In the genomic region with DNA sequence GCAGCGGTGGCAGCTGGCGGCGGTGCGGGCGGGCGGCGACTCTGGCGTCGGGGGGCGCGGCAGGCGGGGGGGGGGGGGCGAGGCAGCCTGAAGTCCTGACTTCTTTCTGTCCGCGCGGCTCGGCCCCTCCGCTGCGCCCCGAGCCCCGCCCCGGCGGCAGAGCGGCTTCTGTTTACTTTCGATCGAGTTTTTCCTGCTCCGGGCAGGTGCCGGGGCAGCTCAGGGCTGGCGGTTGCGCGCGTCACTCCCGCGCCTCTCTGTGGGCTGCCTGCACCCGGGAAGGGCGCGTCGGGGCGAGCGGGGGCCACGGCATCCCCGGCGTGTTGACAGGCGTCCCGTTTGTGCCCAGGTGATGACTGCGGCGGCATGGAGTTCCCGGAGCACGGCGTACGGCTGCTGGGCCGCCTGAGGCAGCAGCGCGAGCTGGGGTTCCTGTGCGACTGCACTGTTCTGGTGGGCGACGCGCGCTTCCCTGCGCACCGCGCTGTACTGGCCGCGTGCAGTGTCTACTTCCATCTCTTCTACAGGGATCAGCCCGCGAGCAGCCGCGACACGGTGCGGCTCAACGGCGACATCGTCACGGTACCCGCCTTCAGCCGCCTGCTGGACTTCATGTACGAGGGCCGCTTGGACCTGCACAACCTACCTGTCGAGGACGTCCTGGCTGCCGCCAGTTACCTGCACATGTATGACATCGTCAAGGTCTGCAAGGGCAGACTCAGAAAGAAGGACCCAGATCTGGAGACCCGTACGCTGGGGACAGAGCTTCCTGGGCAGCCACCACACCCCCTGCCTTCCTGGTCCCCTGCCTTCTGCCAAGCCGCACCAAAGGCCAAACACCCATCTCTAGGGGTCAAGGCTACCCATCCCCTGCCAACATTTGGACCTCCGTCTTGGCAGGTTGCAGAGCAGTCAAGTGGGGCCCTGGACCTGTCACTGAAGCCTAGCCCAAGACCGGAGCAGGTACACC, we compare ENCODE assay signal across 7 mouse cellular contexts. TPM values are rescaled to one million over a fixed set of nuclear protein-coding genes. Genes with fewer than 3 reads are reported as not detected.
DNase-seq lines count a peak whose midpoint lies in the region; ATAC-seq and TF ChIP-seq lines count a peak whose summit lies in the region.

No protein-coding gene starts in this region.

- H3K27ac ChIP-seq in ES-Bruce4 (ENCODE audit: insufficient read depth, low read length) = no peak overlapping the region
- H3K27ac ChIP-seq in forebrain, embryonic 14.5 days (ENCODE audit: low read depth, low read length) = no peak overlapping the region
- H3K27ac ChIP-seq in kidney, postnatal 0 days = peak overlapping the region; percentile 84

- DNase-seq in CD4-positive helper T cell, adult 2 months (ENCODE audit: low read depth, low spot score) = peak; percentile 73
- peak; percentile 49 for DNase-seq in forebrain, embryonic 14.5 days (ENCODE audit: low spot score)
- DNase-seq in kidney, postnatal 0 days (ENCODE audit: low spot score) = peak; percentile 56
- peak; percentile 81 for DNase-seq in lung, postnatal 36 days
- DNase-seq in thymus, postnatal 0 days (ENCODE audit: low spot score) = peak; percentile 52
- DNase-seq in left cerebral cortex, adult 18-20 months (ENCODE audit: low spot score in 2 of 2) = no peak

- no peaks in the 10 kb centered on the region for H3K36me3 ChIP-seq in ES-Bruce4 (ENCODE audit: control insufficient read depth, insufficient read depth, low read length, poor library complexity, severe bottlenecking)
- no peaks in the 10 kb centered on the region for H3K36me3 ChIP-seq in forebrain, embryonic 14.5 days (ENCODE audit: control insufficient read depth, insufficient read depth, low read length)
- 0 out of 2 replicates have a peak, but pooled peaks cover 6% of the 10 kb centered on the region for H3K36me3 ChIP-seq in kidney, postnatal 0 days (ENCODE audit: insufficient read depth, low read length)

- peak; percentile 27 for ATAC-seq in forebrain, embryonic 14.5 days
- peak; percentile 17 for ATAC-seq in kidney, postnatal 0 days (replicated peaks; ENCODE audit: low FRiP score, low read depth)

- H3K9me3 ChIP-seq in ES-Bruce4 (replicated peaks; ENCODE audit: control insufficient read depth, insufficient read depth, low read length, poor library complexity, severe bottlenecking) = no peaks in the 10 kb centered on the region
- no peaks in the 10 kb centered on the region for H3K9me3 ChIP-seq in forebrain, embryonic 14.5 days (replicated peaks; ENCODE audit: control insufficient read depth, low read length)
- H3K9me3 ChIP-seq in kidney, postnatal 0 days (replicated peaks; ENCODE audit: low read length) = no peaks in the 10 kb centered on the region

- H3K4me1 ChIP-seq in ES-Bruce4 (ENCODE audit: control insufficient read depth, insufficient read depth, low read length) = no peaks in the 10 kb centered on the region
- peaks cover 20% of the 10 kb centered on the region for H3K4me1 ChIP-seq in forebrain, embryonic 14.5 days (ENCODE audit: control insufficient read depth, insufficient read depth, low read length)
- H3K4me1 ChIP-seq in kidney, postnatal 0 days (replicated peaks; ENCODE audit: insufficient read depth, low read length) = peaks cover 17% of the 10 kb centered on the region; the same call in 1 of the 2 replicates

- peak overlapping the region; percentile 68 for H3K9ac ChIP-seq in ES-Bruce4 (ENCODE audit: low read depth, poor library complexity, severe bottlenecking)
- peak overlapping the region; percentile 59 for H3K9ac ChIP-seq in forebrain, embryonic 14.5 days (ENCODE audit: low read length)
- peak overlapping the region; percentile 77 for H3K9ac ChIP-seq in kidney, postnatal 0 days (ENCODE audit: low read depth, low read length)

- H3K4me2 ChIP-seq in forebrain, embryonic 14.5 days (ENCODE audit: low read length) = peak overlapping the region; percentile 92
- peak overlapping the region; percentile 99 for H3K4me2 ChIP-seq in kidney, postnatal 0 days (ENCODE audit: low read length)

- no peak for TF ChIP-seq POLR2A in ES-Bruce4 (IDR thresholded peaks at IDR 0.05; ENCODE audit: insufficient read depth, low read length)

- no peak for TF ChIP-seq CTCF in ES-Bruce4 (IDR thresholded peaks at IDR 0.05; ENCODE audit: low read depth, low read length)
- no peak for TF ChIP-seq CTCF in kidney, postnatal 0 days (IDR thresholded peaks at IDR 0.05; ENCODE audit: low read depth)

- H3K4me3 ChIP-seq in ES-Bruce4 (ENCODE audit: low read depth, low read length) = peak overlapping the region; percentile 68
- peak overlapping the region; percentile 55 for H3K4me3 ChIP-seq in forebrain, embryonic 14.5 days (ENCODE audit: low read depth, low read length)
- peak overlapping the region; percentile 72 for H3K4me3 ChIP-seq in kidney, postnatal 0 days (replicated peaks; ENCODE audit: low read depth, low read length)

- WGBS in forebrain, embryonic 14.5 days = 4% methylated on average over 74 of the region's 87 CpGs
- WGBS in kidney, postnatal 0 days = 5% methylated on average over 78 of the region's 87 CpGs

- H3K27me3 ChIP-seq in ES-Bruce4 (ENCODE audit: control insufficient read depth, insufficient read depth, low read length, poor library complexity, severe bottlenecking) = peaks cover 2% of the 10 kb centered on the region
- H3K27me3 ChIP-seq in forebrain, embryonic 14.5 days (replicated peaks; ENCODE audit: control insufficient read depth, insufficient read depth, low read length) = peaks cover 28% of the 10 kb centered on the region
- 0 out of 2 replicates have a peak, but pooled peaks cover 9% of the 10 kb centered on the region for H3K27me3 ChIP-seq in kidney, postnatal 0 days (ENCODE audit: insufficient read depth, low read length)

- TF ChIP-seq EP300 in ES-Bruce4 (IDR thresholded peaks at IDR 0.05; ENCODE audit: insufficient read depth, low read depth, low read length) = no peak

RNA-seq across cellular contexts. Expression of gene Zbtb42, which starts 0.7 kb away (rescaled TPM):
- 2.2 and 5.0 TPM in 2 replicates for polyA plus RNA-seq in ES-Bruce4 (2011; ENCODE audit: insufficient read depth, insufficient read length, low read depth, missing spikeins)
- 1.0 and 1.8 TPM in 2 replicates for polyA plus RNA-seq in forebrain, embryonic 14.5 days (2014; fragmentation: Nextera tagmentation; extraction: Ambion mirVana)
- 5.9 and 6.7 TPM in 2 replicates for polyA plus RNA-seq in kidney, postnatal 0 days (2015; fragmentation: Nextera tagmentation; extraction: Ambion mirVana)
- polyA plus RNA-seq in thymus, postnatal 0 days (2015; fragmentation: Nextera tagmentation; extraction: Ambion mirVana) = 2.6 and 2.8 TPM in 2 replicates
- 1 to 10 TPM; 1.1 to 1.5 TPM for total RNA-seq in left cerebral cortex, adult 18-20 months (2021)

RNA-seq across cellular contexts. Expression of gene Akt1, which starts 4.6 kb away (rescaled TPM):
- polyA plus RNA-seq in ES-Bruce4 (2011; ENCODE audit: insufficient read depth, insufficient read length, low read depth, missing spikeins) = 70.4 and 78.0 TPM in 2 replicates
- 61.7 and 65.4 TPM in 2 replicates for polyA plus RNA-seq in forebrain, embryonic 14.5 days (2014; fragmentation: Nextera tagmentation; extraction: Ambion mirVana)
- 72.5 and 114 TPM in 2 replicates for polyA plus RNA-seq in kidney, postnatal 0 days (2015; fragmentation: Nextera tagmentation; extraction: Ambion mirVana)
- polyA plus RNA-seq in thymus, postnatal 0 days (2015; fragmentation: Nextera tagmentation; extraction: Ambion mirVana) = 60.8 and 80.4 TPM in 2 replicates
- total RNA-seq in left cerebral cortex, adult 18-20 months (2021) = 100 to 1,000 TPM; 161 to 169 TPM

RNA-seq across cellular contexts. Expression of gene Siva1, which starts 34.8 kb away (rescaled TPM):
- polyA plus RNA-seq in ES-Bruce4 (2011; ENCODE audit: insufficient read depth, insufficient read length, low read depth, missing spikeins) = 103 and 104 TPM in 2 replicates
- 94.1 and 155 TPM in 2 replicates for polyA plus RNA-seq in forebrain, embryonic 14.5 days (2014; fragmentation: Nextera tagmentation; extraction: Ambion mirVana)
- polyA plus RNA-seq in kidney, postnatal 0 days (2015; fragmentation: Nextera tagmentation; extraction: Ambion mirVana) = 202 and 209 TPM in 2 replicates
- polyA plus RNA-seq in thymus, postnatal 0 days (2015; fragmentation: Nextera tagmentation; extraction: Ambion mirVana) = 174 and 203 TPM in 2 replicates
- 10 to 100 TPM; 21.6 to 22.0 TPM for total RNA-seq in left cerebral cortex, adult 18-20 months (2021)

RNA-seq across cellular contexts. Expression of gene Cep170b, which starts 40.9 kb away (rescaled TPM):
- 102 and 104 TPM in 2 replicates for polyA plus RNA-seq in ES-Bruce4 (2011; ENCODE audit: insufficient read depth, insufficient read length, low read depth, missing spikeins)
- polyA plus RNA-seq in forebrain, embryonic 14.5 days (2014; fragmentation: Nextera tagmentation; extraction: Ambion mirVana) = 10.3 and 15.7 TPM in 2 replicates
- polyA plus RNA-seq in kidney, postnatal 0 days (2015; fragmentation: Nextera tagmentation; extraction: Ambion mirVana) = 13.6 and 13.9 TPM in 2 replicates
- 4.3 and 4.9 TPM in 2 replicates for polyA plus RNA-seq in thymus, postnatal 0 days (2015; fragmentation: Nextera tagmentation; extraction: Ambion mirVana)
- total RNA-seq in left cerebral cortex, adult 18-20 months (2021) = 100 to 1,000 TPM; 267 to 284 TPM

RNA-seq across cellular contexts. Expression of gene Adssl1, which starts 59.5 kb away (rescaled TPM):
- 6.6 and 8.7 TPM in 2 replicates for polyA plus RNA-seq in ES-Bruce4 (2011; ENCODE audit: insufficient read depth, insufficient read length, low read depth, missing spikeins)
- polyA plus RNA-seq in forebrain, embryonic 14.5 days (2014; fragmentation: Nextera tagmentation; extraction: Ambion mirVana) = 2.0 and 2.1 TPM in 2 replicates
- polyA plus RNA-seq in kidney, postnatal 0 days (2015; fragmentation: Nextera tagmentation; extraction: Ambion mirVana) = 13.4 and 14.5 TPM in 2 replicates
- polyA plus RNA-seq in thymus, postnatal 0 days (2015; fragmentation: Nextera tagmentation; extraction: Ambion mirVana) = 10.1 and 10.6 TPM in 2 replicates
- total RNA-seq in left cerebral cortex, adult 18-20 months (2021) = 10 to 100 TPM; 16.4 to 19.7 TPM

Comparison
In these comparisons a context has a peak if more than half of its experiments do, and no peak if none do; other contexts are left out.
1. DNase-seq: peak in CD4-positive helper T cell, adult 2 months (single experiment), forebrain, embryonic 14.5 days (single experiment), kidney, postnatal 0 days (single experiment), lung, postnatal 36 days (single experiment) and thymus, postnatal 0 days (single experiment); none in left cerebral cortex, adult 18-20 months (0 of 2).
2. Peak in every context shown above with its lines, with median percentiles within 50 percentile points of each other: H3K4me3 ChIP-seq and H3K9ac ChIP-seq.